Mouse (Mus musculus): ENCODE measurements around the gene Scd1. TPM values are rescaled to one million over a fixed set of nuclear protein-coding genes. Genes with fewer than 3 reads are reported as not detected.
A peak's percentile ranks its signal among the peaks of the same experiment; 100 is the strongest.

Scd1 gene
- total and polyA plus RNA-seq, 3 experiments: 225 to 314 (median 244) TPM

DNA sequence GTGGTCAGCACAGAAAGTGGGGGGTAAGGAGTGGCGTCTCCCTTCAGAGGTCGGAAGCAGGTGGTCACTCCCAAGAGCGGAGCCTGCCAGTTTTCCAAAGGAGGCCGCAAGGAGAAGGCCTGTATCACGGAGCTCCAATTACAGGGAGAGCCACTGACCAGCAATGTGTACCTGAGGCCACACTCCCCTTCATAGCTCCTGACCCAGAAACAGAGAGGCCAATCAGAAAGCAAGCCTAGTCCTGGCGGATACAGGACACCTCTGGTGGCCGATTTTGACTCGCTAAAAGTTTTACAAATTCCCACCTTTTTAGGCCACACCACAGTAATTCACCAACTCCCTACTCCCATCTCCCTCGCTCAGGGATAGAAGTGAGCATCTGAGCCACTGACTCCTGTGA, 10.9 kb upstream of the Scd1 start:
- Histone ChIP-seq H3K9ac (ENCODE audit: insufficient read depth, low read depth) (no peak overlapping the region), H3K4me1 (ENCODE audit: control insufficient read depth in 1 of 2, insufficient read depth in 2 of 2) (peaks cover 20 to 32% of the 10 kb centered on the region in 2 experiments), H3K27me3 (replicated peaks) (no peaks in the 10 kb centered on the region), H3K9me3 (replicated peaks; ENCODE audit: low read length) (no peaks in the 10 kb centered on the region), H3K27ac (ENCODE audit: insufficient read depth, low read depth) (no peak overlapping the region), H3K79me2 (replicated peaks; ENCODE audit: control insufficient read depth, extremely low read depth, insufficient read depth, poor library complexity, severe bottlenecking) (no peaks in the 10 kb centered on the region), H3K36me3 (replicated peaks in 1 of 2; ENCODE audit: control insufficient read depth in 1 of 2, insufficient read depth in 1 of 2, low read length in 1 of 2) (no peaks in the 10 kb centered on the region), H3K4me2 (ENCODE audit: insufficient read depth, low read depth, poor library complexity, severe bottlenecking) (no peak overlapping the region), H3K4me3 (replicated peaks in 1 of 3; ENCODE audit: low read depth in 2 of 3, low read length in 2 of 3, poor library complexity in 1 of 3) (no peak overlapping the region)
- dilution Hi-C loops (cut with MboI; ENCODE audit: extremely low pct_ligation_motif_present, extremely low pct_unique_long_range_greater_than_20kb, low sequenced_read_pairs): no loop called here
- in situ Hi-C loops (cut with MboI; ENCODE audit: low pct_ligation_motif_present, low pct_unique_long_range_greater_than_20kb, low sequenced_read_pairs): loop anchor here (5.0 kb wide), 1 partner anchor 46 kb away; no protein-coding TSS in a partner anchor
- DNase-seq (ENCODE audit: extremely low read depth): no peak
- TF ChIP-seq EP300 (IDR thresholded peaks at IDR 0.05; ENCODE audit: low read length) (no peak), GABPA (IDR thresholded peaks at IDR 0.05; ENCODE audit: insufficient replicate concordance, low read depth, low read length) (no peak), HCFC1 (IDR thresholded peaks at IDR 0.05; ENCODE audit: low read depth, low read length) (no peak), ZKSCAN1 (IDR thresholded peaks at IDR 0.05; ENCODE audit: borderline replicate concordance, low read depth, low read length) (no peak), CTCF (conservative IDR thresholded peaks at IDR 0.05 in 1 of 2, IDR thresholded peaks at IDR 0.05 in 1 of 2; ENCODE audit: low read depth in 2 of 2, low read length in 2 of 2) (no peak), CHD1 (IDR thresholded peaks at IDR 0.05; ENCODE audit: low read depth, low read length) (no peak), SIN3A (IDR thresholded peaks at IDR 0.05; ENCODE audit: low read length) (no peak), ETS1 (conservative IDR thresholded peaks at IDR 0.05; ENCODE audit: low read depth, low read length) (no peak), BHLHE40 (IDR thresholded peaks at IDR 0.05; ENCODE audit: low read depth, low read length) (no peak), KAT2A (IDR thresholded peaks at IDR 0.05; ENCODE audit: insufficient replicate concordance, low read length) (no peak), TCF12 (IDR thresholded peaks at IDR 0.05; ENCODE audit: low read depth, low read length) (no peak)

DNA sequence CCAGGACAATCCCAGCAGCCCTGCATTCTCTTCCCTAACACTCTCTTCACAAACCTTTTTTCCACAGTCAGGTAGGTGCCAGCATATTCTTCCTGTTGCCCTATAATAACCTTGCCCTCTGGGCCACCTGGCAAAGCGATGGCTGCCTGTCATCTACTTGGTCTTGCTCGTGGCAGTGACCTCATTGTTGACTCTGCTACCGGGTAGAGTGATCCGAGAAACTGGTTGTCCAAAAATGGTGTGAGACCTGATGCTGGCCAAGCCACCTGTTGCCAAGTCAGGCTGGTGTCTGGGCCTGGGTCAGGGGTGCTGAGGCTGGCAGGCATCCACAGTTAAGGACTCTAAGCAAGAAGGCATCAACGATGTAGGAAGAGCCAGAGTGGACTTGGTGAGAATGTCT, 10.4 kb upstream of the Scd1 start:
- H3K79me2 ChIP-seq (replicated peaks; ENCODE audit: control insufficient read depth, extremely low read depth, insufficient read depth, poor library complexity, severe bottlenecking): no peaks in the 10 kb centered on the region
- in situ Hi-C loops (cut with MboI; ENCODE audit: low pct_ligation_motif_present, low pct_unique_long_range_greater_than_20kb, low sequenced_read_pairs): loop anchor here (5.0 kb wide), 1 partner anchor 46 kb away; no protein-coding TSS in a partner anchor

DNA sequence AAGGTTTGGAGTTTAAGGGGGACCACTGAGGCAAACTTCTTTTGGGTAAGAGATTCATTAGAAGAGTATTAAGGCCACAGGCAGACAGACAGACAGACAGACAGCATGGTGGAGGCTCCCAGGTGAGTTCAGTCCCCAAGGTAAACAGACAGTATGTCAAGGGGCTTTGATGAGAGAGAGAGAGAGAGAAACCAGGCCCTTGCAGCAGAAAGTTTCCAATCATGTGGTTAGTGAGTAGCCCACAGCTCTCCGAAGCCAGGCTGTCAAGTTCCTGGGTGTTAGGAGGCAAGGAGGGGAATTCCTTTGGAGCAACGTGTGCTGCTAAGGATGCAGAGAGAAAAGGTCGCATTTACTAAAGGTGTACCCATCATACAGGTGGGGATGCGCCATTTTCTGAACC, 9.8 kb upstream of the Scd1 start:
- DNase-seq (ENCODE audit: extremely low read depth): no peak
- no peaks in the 10 kb centered on the region for H3K79me2 ChIP-seq (replicated peaks; ENCODE audit: control insufficient read depth, extremely low read depth, insufficient read depth, poor library complexity, severe bottlenecking)
- H3K9ac ChIP-seq (ENCODE audit: insufficient read depth, low read depth): no peak overlapping the region
- H3K27ac ChIP-seq (ENCODE audit: insufficient read depth, low read depth): no peak overlapping the region
- no peaks in the 10 kb centered on the region for H3K27me3 ChIP-seq (replicated peaks)
- no peak overlapping the region for H3K4me3 ChIP-seq (replicated peaks in 1 of 3; ENCODE audit: low read depth in 2 of 3, low read length in 2 of 3, poor library complexity in 1 of 3)
- H3K9me3 ChIP-seq (replicated peaks; ENCODE audit: low read length): no peaks in the 10 kb centered on the region
- dilution Hi-C loops (cut with MboI; ENCODE audit: extremely low pct_ligation_motif_present, extremely low pct_unique_long_range_greater_than_20kb, low sequenced_read_pairs) (no loop called here), in situ Hi-C loops (cut with MboI; ENCODE audit: low pct_ligation_motif_present, low pct_unique_long_range_greater_than_20kb, low sequenced_read_pairs) (loop anchor here (5.0 kb wide), 1 partner anchor 45 kb away; no protein-coding TSS in a partner anchor)
- no peaks in the 10 kb centered on the region for H3K36me3 ChIP-seq (replicated peaks in 1 of 2; ENCODE audit: control insufficient read depth in 1 of 2, insufficient read depth in 1 of 2, low read length in 1 of 2)
- H3K4me1 ChIP-seq (ENCODE audit: control insufficient read depth in 1 of 2, insufficient read depth in 2 of 2): peaks cover 20 to 35% of the 10 kb centered on the region in 2 experiments
- H3K4me2 ChIP-seq (ENCODE audit: insufficient read depth, low read depth, poor library complexity, severe bottlenecking): no peak overlapping the region
- TF ChIP-seq CHD2 (IDR thresholded peaks at IDR 0.05; ENCODE audit: low read length) (no peak), TBP (conservative IDR thresholded peaks at IDR 0.05; ENCODE audit: low read depth, low read length) (no peak), JUND (conservative IDR thresholded peaks at IDR 0.05; ENCODE audit: low read depth, low read length) (no peak), UBTF (IDR thresholded peaks at IDR 0.05; ENCODE audit: low read depth, low read length) (no peak), IRF4 (IDR thresholded peaks at IDR 0.05; ENCODE audit: low read depth, low read length) (peak; percentile 64), ZNF384 (IDR thresholded peaks at IDR 0.05; ENCODE audit: low read depth, low read length) (no peak), SMC3 (IDR thresholded peaks at IDR 0.05; ENCODE audit: low read depth, low read length) (no peak; the same call in 1 of the 2 replicates), JUN (IDR thresholded peaks at IDR 0.05; ENCODE audit: insufficient read depth, low read depth, low read length) (no peak), MAFK (IDR thresholded peaks at IDR 0.05; ENCODE audit: insufficient replicate concordance, low read length) (no peak), MXI1 (IDR thresholded peaks at IDR 0.05; ENCODE audit: low read depth, low read length) (peak; percentile 17; the same call in 1 of the 2 replicates), GABPA (IDR thresholded peaks at IDR 0.05; ENCODE audit: insufficient replicate concordance, low read depth, low read length) (no peak), NELFE (IDR thresholded peaks at IDR 0.05; ENCODE audit: low read depth, low read length) (no peak), KAT2A (IDR thresholded peaks at IDR 0.05; ENCODE audit: insufficient replicate concordance, low read length) (no peak), POLR2A (IDR thresholded peaks at IDR 0.05; ENCODE audit: low read depth, low read length) (no peak), TCF12 (IDR thresholded peaks at IDR 0.05; ENCODE audit: low read depth, low read length) (0 out of 2 replicates have a peak, but pooled peaks have one; percentile 16), CHD1 (IDR thresholded peaks at IDR 0.05; ENCODE audit: low read depth, low read length) (no peak), HCFC1 (IDR thresholded peaks at IDR 0.05; ENCODE audit: low read depth, low read length) (no peak), USF2 (conservative IDR thresholded peaks at IDR 0.05; ENCODE audit: low read depth, low read length) (no peak)

More for the DNA sequence above, 10.4 kb upstream of the Scd1 start:
- Histone ChIP-seq H3K9me3 (replicated peaks; ENCODE audit: low read length) (no peaks in the 10 kb centered on the region), H3K4me1 (ENCODE audit: control insufficient read depth in 1 of 2, insufficient read depth in 2 of 2) (peaks cover 20 to 33% of the 10 kb centered on the region in 2 experiments), H3K36me3 (replicated peaks in 1 of 2; ENCODE audit: control insufficient read depth in 1 of 2, insufficient read depth in 1 of 2, low read length in 1 of 2) (no peaks in the 10 kb centered on the region), H3K27me3 (replicated peaks) (no peaks in the 10 kb centered on the region), H3K27ac (ENCODE audit: insufficient read depth, low read depth) (no peak overlapping the region), H3K4me2 (ENCODE audit: insufficient read depth, low read depth, poor library complexity, severe bottlenecking) (no peak overlapping the region), H3K9ac (ENCODE audit: insufficient read depth, low read depth) (no peak overlapping the region), H3K4me3 (replicated peaks in 1 of 3; ENCODE audit: low read depth in 2 of 3, low read length in 2 of 3, poor library complexity in 1 of 3) (no peak overlapping the region)
- no peak for DNase-seq (ENCODE audit: extremely low read depth)
- TF ChIP-seq ZC3H11A (IDR thresholded peaks at IDR 0.05; ENCODE audit: low read depth, low read length) (no peak), SIN3A (IDR thresholded peaks at IDR 0.05; ENCODE audit: low read length) (no peak), IRF4 (IDR thresholded peaks at IDR 0.05; ENCODE audit: low read depth, low read length) (no peak), MAX (IDR thresholded peaks at IDR 0.05; ENCODE audit: low read length) (no peak), E2F4 (IDR thresholded peaks at IDR 0.05; ENCODE audit: insufficient replicate concordance, low read depth, low read length) (no peak), HCFC1 (IDR thresholded peaks at IDR 0.05; ENCODE audit: low read depth, low read length) (no peak), MXI1 (IDR thresholded peaks at IDR 0.05; ENCODE audit: low read depth, low read length) (no peak)
- dilution Hi-C loops (cut with MboI; ENCODE audit: extremely low pct_ligation_motif_present, extremely low pct_unique_long_range_greater_than_20kb, low sequenced_read_pairs): no loop called here
